Mouse (Mus musculus): Measurements from ENCODE around the gene Zfp580.
"Not testable (repeated sequence)": the region's sequence is repeated elsewhere in the genome, so short reads cannot be mapped to it uniquely, and the experiment has no call there.

Zfp580 gene

DNA sequence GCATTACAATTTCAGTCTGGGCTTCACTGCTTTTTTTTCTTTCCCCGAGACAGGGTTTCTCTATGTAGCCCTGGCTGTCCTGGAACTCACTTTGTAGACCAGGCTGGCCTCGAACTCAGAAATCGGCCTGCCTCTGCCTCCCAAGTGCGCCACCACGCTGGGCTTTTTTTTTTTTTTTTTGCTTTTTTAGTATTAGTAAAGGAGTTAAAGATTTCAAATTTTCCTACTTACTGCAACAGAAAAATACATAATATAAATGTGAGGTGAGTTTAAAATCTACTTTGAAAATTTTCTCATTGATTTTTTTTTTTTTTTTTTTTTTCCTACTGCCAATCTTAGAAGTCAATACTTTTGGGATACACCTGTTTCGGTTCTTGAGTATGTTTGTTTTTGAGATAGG, 13.5 kb downstream of the Zfp580 start:
- no peak for DNase-seq (ENCODE audit: low spot score in 2 of 2)

DNA sequence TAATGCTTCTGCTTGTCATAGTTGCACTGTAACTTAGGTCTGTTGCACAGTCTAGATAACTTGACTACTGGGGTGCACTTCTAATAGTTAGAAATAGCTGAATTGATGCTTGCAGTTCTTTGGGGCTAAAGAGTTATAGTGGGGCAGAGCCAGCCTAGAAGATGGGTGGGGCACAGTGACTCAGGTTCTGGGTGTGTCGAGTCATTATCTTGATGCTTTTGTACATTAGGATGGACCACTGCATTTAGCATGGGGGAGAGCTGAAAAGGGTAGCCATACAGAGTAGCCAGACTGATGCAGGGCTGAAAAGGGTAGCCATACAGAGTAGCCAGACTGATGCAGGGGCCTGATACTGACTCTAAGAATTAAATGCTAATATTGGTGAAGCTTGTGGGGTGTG, 22.2 kb downstream of the Zfp580 start:
- DNase-seq (ENCODE audit: low spot score in 2 of 2): no peak

DNA sequence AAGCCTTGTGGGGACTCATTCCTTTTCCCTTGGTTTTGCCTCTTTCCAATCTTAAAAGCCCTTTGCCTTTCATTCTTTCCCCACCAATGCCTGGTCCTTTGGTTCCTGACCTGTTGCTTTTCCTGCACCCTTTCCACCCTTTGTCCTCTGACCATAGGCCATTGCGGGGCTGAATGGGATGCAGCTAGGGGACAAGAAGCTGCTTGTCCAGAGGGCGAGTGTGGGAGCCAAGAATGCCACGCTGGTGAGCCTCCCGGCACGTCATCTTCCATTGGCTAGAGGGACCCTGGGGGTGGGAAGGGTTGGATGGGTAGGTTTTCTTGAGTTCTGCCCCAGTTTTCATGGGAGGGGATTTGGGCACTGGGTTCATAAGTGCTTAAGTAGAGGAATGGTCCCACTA, 23.6 kb downstream of the Zfp580 start:
- no peak for DNase-seq (ENCODE audit: low spot score in 2 of 2)

DNA sequence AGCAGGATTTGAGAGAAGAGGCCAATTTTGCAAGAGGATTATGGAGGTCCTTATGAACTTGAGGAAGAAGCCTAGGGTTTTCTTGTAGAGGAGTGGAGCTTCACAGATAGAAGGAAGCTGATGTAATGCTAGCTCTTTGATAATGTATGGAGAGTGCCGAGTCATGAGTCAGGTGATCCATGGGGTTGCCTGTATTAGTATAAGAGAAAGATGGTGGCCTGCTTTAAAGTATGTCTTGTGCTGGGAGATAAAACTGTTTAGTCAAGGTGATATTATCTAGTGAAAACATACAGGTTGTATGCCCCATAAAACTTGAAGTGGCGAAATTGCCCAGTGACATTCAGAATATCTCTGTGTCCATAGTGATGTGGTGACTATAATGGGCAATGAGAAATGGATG, 25.6 kb downstream of the Zfp580 start:
- no peak for DNase-seq (ENCODE audit: low spot score in 2 of 2)

DNA sequence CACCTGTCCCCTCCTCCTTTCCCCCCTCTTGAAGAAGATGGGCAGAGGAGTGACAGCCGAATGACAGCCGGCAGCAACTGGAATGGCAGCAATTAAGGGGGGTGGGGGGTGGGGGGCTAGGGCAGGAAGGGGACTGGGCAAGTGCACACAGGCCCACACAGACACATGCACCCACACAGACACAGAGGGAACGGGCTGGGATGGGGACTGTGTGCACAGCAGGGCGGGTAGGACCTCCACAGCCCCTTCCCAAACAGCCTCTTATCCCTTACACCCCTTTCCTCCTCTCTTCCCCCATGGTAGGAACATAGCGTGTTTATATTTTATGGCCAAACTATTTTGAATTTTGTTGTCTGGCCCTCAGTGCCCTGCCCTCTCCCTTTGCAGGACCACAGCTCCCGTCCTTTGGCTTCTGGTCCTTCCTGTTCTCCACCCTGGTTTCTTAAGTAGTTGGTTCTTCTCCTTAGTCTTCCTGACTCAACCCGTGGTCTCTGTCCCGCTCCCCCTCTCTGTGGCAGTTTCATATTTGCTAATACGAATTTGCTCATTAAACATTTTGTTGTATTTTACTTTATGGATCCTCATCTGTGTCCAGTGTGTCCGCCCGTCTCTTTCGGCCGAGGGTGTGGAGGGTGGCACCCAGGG, 28.1 kb downstream of the Zfp580 start:
- DNase-seq (ENCODE audit: low spot score in 2 of 2): not testable (repeated sequence)

DNA sequence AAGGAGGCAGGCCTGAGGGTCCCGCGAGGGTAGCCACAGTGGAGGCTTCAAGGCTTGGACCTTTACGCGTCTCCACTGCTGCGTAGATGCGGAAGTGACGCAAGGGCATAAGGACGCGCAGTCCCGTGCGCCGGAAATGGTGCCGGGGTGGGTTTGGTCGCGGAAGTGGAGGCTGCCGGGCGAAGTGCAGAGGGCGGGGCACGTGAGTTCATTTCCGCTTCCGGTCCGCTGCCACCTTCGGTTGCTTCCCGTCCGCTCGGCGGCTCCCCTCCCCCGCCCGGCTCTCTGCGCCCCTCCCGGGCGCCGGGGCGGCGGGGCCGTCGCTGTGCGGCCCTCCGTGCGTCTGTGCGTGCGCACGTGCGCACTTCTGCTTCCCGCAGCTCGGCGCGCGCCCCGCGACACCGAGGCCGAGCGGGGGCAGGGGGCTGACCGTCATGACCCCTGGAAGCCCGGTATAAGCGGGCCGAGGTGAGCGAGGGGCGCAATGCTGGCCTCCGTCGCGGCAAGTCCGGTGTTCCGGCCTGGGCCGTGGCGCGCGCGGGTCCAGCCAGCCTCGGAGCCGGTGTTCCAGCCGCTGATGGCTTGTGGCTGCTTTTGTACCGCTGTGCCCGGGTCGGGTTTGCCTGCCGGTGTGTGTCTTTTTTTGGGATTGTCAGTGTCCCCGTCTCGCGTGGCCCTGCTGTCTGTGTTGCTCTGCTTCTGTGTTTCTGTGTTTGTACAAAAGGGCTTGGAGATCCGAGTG, 28.8 kb downstream of the Zfp580 start, which contains the start of gene Epn1:
Epn1 (plus strand) TSS at position 226 of the 742 bp plus-strand sequence.
- peak; percentile 94 to 96 for DNase-seq (ENCODE audit: low spot score in 2 of 2)

DNA sequence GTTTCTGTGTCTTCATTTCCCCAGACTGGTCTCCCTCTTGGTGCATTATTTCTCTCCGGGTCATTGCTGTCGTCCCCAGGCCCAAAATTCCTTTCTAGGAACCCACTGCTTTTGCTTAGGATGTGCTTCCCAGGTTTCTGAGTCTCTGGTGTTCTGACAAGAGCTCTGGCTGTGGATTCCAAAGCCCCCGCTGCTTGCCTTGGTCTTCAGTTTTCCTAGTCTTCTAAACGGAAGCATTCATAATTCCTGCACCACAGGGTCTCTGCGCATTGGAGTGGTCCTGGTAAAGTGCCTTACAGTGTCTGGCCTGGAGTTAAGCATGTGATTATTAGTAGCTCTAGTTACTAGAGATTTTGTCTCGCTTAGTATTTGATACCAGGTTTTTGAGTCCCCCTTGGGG, 29.5 kb downstream of the Zfp580 start:
- DNase-seq (ENCODE audit: low spot score in 2 of 2): no peak

DNA sequence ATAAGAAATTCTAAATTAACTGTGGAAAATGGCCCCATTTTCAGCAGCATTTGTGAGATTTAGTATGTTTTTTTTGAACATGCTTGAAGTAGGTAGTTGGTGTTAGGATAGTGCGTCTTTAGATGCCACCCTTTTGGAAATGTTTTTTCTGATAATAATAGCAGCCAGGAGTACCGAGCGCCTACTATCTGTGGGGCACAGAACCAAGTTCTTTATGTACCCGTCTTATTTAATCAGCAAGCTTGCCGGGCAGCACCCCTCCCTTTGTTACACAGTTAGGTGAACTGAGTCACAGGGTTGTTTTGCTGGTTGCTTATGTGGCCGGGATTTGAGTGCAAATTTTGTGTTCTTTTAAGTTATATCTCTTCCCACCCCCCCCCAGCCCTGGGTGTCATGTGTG, 29.9 kb downstream of the Zfp580 start:
- DNase-seq (ENCODE audit: low spot score in 2 of 2): no peak

DNA sequence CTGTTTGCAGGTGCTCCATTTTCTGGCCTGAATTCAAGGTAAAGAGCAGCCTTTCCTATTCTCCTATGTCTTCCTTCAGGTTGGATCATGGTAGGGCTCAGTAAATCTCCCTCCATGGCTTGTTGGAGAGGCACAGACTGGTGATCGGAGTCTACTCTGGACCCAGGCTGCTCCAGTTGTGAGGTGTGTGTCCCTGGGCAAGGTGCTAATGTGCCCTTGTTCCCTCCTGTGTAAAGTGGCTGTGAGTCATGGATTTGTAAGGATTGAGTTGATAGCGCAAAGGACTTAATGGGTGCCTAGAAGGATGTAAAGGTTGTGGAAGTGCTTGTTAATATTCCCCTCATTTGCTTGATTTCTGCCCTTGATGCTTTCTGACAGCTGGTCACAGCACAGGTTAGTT, 30.6 kb downstream of the Zfp580 start:
- DNase-seq (ENCODE audit: low spot score in 2 of 2): no peak

DNA sequence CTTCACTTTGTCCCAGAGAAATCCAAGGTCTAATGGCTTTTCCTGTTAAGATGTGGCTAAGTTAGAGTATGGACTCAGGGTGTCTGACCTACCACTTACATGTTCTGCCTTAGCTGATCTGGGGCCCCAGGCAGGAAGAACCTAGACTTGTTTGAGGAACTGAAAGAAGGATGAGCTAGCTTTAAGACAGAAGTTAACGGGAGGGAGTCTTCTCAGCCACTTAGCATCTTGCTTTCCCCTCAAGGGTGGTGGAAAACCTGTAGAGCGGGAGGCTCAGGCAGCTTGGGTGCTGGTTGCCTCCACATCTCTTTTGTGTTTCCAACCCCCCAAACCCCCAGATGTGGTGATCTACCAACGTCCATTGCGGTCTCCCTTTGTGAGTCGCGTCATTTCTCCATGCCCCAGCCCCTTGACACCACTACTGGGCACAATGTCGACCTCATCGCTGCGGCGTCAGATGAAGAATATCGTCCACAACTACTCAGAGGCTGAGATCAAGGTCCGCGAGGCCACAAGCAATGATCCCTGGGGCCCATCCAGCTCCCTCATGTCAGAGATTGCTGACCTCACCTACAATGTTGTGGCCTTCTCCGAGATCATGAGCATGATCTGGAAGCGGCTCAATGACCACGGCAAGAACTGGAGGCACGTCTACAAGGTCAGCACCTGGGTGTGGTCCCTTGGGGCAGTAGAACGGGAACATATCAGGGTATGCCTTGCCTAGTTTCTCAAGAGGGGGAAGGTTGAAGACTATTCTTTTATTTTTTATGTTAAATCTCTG, 32.2 kb downstream of the Zfp580 start:
- no peak for DNase-seq (ENCODE audit: low spot score in 2 of 2)

DNA sequence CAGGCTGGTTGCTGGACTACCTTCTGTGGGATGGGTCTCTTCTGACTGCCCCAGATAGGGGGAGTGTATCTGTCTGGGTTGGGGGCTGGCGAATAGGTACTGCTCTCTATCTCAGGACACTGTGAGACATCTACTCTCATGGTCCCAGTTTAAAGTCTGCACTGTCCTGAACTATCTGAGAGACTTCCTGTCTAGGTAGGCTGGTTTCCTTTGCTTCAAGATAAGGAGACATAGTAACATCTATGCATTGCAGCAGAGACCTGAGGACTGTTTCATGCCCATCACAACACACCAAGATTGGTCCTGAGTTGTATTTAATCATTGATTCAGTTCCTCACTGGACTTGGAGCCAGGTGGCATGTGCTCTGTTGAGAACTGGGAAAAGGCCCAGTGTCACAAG, 34.2 kb downstream of the Zfp580 start:
- DNase-seq (ENCODE audit: low spot score in 2 of 2): no peak

DNA sequence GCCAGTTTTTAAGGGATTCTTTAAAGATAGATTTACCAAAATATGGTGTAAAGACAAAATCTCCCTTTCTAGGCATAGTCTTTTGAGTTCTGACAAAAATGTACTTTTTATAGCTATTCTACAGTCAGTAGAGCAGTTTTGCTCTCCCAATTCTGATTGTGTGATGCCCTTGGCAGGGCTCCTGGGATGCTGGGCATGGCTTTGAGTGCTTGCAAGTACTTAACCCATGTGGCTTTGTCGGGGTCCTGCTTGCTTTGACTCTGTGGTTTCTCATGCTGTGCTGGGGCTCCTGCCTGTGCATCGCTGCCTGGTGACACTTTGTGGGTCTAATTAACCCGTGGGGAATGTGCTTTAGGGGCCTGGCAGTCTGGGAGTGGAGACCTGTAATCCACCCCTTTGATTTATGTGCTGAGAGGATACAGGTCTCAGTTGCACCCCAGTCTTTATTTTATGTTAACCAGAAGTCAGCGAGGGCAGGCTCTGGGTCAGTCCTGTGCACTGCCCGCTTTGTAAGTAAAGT, 35.6 kb downstream of the Zfp580 start:
- no peak for DNase-seq (ENCODE audit: low spot score in 2 of 2)

DNA sequence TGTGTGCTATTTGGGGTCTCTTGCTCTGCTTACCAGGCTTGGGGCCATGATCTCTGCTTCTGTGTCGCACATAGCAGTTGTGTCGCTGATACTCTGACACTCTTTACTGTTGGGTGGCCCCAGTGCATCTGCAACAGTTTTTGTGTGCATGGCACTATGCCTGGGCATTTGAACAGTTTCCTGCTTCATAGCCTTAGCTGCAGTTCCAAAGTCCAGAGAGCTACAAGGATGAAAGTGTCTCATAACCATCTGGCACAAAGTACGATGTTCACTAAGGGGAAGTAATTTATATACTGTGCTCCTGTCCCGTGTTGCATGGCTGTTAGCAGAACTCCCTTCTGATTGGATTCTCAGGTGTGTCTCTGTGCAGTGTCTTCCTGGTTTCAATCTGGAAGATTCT, 36.5 kb downstream of the Zfp580 start:
- DNase-seq (ENCODE audit: low spot score in 2 of 2): no peak

DNA sequence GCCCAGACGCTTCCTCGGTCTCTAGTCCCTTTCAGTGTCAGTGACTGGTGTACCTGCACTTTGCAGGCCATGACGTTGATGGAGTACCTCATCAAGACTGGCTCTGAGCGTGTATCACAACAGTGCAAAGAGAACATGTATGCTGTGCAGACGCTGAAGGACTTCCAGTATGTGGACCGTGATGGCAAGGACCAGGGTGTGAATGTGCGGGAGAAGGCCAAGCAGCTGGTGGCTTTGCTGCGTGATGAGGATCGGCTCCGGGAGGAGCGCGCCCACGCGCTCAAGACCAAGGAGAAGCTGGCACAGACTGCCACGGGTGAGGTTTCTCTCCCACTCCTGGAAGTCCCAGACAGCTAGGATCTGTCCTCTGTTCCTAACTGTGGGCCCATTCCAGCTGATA, 38.5 kb downstream of the Zfp580 start:
- no peak for DNase-seq (ENCODE audit: low spot score in 2 of 2)

DNA sequence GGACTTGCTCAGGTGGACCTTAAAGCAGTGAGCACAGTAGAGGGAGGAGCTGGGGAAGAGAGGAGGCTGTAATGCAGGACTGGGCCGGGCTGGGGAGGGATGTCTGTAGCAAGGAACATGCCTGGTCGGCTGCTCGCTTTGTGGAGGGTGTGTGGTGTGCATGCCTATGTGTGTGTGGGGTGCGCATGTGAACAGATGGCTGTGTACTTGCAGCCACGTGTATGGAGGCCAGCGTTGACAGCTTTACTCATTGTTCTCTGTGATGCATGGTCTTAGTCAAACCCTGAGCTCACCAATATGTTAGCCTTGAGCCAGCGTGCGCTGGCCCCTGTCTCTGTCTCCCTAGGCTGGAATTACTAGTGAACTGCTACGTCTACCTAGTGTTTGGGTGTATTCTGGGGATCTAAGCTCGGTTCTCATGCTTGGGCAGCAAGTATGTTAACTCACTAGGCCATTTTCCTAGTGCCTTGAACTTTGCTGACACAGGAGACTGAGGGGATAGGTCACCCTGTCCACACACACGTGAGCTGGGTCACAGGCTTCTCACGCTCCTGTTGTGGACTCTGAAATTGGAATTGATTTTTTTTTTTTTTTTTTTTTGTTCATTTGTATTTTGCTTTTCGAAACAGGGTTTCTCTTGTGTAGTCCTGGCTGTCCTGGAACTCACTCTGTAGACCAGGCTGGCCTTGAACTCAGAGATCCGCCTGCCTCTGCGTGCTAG, 39.8 kb downstream of the Zfp580 start:
- no peak for DNase-seq (ENCODE audit: low spot score in 2 of 2)

DNA sequence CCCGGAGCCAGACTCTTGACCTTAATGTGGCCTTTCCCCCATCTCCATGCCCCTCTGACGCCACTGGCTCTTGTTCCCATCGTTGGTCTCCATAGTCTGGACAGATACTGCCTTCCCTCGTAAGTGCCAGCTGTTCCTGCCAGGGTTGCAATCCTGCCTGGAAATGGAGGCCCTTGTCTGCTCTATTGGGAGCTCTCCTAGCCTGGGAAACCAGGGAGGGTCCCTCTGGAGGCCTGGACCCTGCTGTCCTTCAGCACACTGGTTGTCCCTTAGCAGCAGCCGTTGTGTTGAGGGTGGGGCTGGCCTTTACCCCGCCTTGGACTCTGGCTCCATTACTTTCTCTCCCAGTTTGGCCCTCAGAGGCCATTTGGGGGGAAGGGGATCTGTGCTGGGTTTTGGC, 41.0 kb downstream of the Zfp580 start:
- DNase-seq (ENCODE audit: low spot score in 2 of 2): no peak

DNA sequence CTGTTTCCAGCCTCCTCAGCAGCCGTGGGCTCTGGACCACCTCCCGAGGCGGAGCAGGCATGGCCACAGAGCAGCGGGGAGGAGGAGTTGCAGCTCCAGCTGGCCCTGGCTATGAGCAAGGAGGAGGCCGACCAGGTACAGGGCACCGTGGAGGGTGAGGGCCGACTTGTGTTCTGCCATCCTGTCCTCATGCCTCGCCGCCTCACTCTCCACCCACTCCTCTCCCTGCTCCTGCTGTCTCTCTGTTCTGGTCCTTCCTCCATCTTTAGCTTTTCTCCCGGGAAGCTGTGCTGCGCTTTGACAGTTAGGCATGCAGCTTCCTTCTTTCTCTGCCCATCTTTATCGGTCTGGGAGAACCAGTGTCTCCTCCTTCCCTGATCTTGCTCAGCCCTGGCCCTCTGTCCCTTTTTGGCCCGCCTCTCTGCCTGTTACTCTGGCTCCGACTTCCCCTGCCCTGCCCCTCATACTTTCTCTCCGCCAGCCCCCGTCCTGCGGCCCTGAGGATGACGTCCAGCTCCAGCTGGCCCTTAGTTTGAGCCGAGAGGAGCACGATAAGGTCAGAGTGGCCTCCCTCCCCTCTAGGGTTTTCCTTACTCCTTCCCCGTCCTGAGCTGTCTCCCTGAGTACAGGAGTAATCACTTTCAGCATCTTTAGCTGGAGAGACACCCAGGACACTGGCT, 41.6 kb downstream of the Zfp580 start:
- DNase-seq (ENCODE audit: low spot score in 2 of 2): peak in 1 of 2 experiments; percentile 33

DNA sequence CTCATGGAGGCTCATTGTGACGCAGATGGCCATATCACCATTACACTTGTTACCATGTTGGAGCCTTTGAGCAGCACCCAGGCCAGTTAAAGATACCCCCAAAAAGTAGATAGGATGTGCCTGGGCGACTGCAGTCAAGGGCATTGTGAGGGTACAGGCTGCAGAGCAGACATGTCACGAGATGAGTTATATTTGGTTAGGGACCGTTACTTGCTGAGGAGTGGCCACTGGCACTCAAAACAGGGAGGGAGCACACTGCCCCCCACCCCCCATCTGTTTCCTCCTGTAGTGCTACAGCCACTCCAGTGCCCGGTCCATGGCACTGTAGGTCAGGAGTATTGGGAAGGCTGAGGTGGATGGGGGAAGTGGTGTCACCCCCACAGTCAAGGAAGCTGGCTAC, 47.4 kb downstream of the Zfp580 start:
- no peak for DNase-seq (ENCODE audit: low spot score in 2 of 2)

DNA sequence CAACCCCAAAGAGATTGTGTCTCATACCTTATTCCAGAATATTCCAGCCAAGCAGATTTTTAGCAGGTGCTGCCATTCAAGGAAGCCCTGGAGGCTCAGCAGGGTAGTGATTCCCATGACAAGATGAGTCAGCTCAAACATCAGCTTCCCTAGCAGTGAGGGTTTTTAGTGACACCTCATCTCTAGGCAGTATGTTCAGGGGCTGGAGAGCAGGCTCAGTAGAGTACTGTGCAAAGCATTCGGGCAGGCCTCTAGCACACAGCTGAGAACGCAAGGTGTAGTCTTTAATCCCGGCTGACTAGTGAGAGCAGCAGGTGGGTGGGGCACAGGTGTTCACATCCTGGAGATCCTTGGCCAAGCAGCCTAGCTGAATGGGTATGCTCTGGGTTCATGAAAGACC, 48.5 kb downstream of the Zfp580 start:
- no peak for DNase-seq (ENCODE audit: low spot score in 2 of 2)

DNA sequence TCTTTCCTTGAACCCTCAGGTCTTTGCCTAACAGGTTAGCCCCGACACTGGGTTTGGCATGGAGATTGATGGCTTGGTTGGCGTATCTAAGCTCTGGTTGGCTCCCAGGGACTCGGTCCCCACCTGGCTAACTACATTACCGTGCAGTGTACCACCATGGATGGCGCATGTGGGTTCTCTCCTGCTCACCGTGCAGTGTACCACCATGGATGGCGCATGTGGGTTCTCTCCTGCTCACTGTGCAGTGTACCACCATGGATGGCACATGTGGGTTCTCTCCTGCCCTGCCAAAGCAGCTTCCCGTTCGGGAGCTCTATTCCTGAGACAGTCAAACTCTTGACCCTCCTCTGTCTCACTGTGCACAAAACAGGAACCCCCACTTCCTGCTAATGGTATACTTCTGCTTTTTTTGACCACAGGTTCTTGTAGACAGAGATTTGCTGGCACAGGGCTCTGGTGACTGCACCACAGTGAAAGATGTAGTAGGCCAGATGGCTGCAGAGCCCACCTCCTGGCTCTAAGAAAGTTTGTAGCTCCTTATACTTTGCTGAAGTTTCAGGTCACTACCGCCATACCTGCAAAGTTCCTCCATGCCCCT, 49.8 kb downstream of the Zfp580 start:
- no peak for DNase-seq (ENCODE audit: low spot score in 2 of 2)

DNA sequence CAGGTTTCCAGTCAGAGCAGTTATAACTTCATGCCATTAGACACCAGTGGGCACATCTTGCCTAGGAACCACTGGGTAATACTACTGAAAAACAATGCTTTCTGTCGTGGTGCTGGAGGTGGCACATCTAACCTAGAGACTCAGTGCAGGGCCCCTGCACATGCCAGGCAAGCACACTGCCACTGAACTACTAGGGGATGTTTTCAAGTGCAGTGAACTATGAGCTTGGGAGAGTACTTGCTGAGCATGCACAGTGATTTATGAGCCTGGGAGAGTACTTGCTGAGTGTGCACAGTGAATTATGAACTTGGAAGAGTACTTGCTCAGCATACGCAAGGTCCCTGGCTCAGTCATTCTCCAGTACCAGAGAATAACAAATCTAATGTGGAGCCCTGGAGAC, 51.2 kb downstream of the Zfp580 start:
- no peak for DNase-seq (ENCODE audit: low spot score in 2 of 2)

All from urinary bladder, postnatal 4 days (tissue).